Mouse (Mus musculus): ENCODE measurements at regions not wholly inside any gene's neighbourhood (a gene's known extent, or its start where the extent isn't known, plus 50 kb on each side); places are given as distances from the start of the nearest gene placed in this dataset.

DNA sequence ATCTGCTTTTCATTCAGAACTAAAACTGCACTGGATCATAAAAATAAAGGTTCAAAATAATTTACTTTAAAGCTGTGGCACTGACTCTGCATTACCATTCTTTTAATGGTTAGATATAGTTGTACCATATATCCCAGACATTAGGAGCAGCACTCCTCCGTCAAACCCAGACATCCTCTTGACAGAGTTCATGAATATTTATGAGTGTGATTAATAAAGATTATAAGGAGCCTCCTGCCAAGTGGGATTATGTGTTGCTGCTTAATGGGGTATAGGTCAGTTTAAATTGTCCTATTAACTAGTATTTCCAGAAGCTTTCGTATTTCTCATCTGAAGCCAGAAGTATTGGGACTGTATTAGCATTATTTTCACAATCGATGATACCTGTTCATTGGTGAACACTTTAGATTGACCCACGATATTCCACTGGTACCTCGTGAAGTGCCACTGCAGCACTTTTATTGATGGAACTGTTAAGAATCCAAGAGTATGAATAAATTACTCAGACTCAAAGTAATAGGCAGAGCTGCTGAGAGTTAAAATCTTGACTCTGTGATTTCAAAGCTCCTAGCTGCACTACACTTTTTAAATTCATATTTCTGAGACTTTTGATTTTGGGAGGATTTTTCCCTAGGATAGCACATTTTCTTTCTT, 2983.8 kb upstream of the Lrrc6 start:
- Histone ChIP-seq H3K4me3 (no peak overlapping the region), H3K27me3 (no peaks in the 10 kb centered on the region), H3K9me3 (replicated peaks) (no peaks in the 10 kb centered on the region), H3K27ac (no peak overlapping the region), H3K4me1 (replicated peaks) (no peaks in the 10 kb centered on the region; the same call in 1 of the 2 replicates), H3K4me2 (no peak overlapping the region), H3K9ac (no peak overlapping the region), H3K36me3 (no peaks in the 10 kb centered on the region)
- 78% methylated on average over 5 of the region's 5 CpGs for WGBS
- ATAC-seq (replicated peaks; ENCODE audit: insufficient number of reproducible peaks, insufficient read depth, low FRiP score, low read depth): no peak

DNA sequence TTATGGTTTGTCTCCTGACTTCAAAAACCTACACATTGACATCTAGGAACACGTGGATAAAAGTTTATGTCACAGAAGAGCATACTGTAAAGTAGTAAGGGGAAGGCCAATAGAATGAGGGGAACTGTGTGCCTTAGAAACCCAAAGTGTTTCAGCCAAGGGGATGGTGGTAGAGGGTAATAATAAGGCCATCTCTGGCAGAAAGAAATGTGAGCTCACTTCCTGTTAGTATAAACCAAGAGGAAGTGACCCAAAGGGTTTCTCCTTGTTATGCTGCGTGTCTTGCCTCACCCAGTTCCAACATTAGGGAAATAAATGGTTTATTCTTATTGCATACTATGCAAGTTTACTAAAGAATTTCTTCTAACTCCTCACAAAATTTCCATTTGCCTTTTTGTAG, 2982.4 kb upstream of the Lrrc6 start:
- no peaks in the 10 kb centered on the region for H3K36me3 ChIP-seq
- H3K4me3 ChIP-seq: no peak overlapping the region
- H3K9ac ChIP-seq: no peak overlapping the region
- no peaks in the 10 kb centered on the region; the same call in 1 of the 2 replicates for H3K4me1 ChIP-seq (replicated peaks)
- WGBS: 69% methylated on average over 2 of the region's 2 CpGs
- H3K4me2 ChIP-seq: no peak overlapping the region
- H3K27me3 ChIP-seq: no peaks in the 10 kb centered on the region
- no peak overlapping the region for H3K27ac ChIP-seq
- H3K9me3 ChIP-seq (replicated peaks): no peaks in the 10 kb centered on the region
- no peak for ATAC-seq (replicated peaks; ENCODE audit: insufficient number of reproducible peaks, insufficient read depth, low FRiP score, low read depth)

DNA sequence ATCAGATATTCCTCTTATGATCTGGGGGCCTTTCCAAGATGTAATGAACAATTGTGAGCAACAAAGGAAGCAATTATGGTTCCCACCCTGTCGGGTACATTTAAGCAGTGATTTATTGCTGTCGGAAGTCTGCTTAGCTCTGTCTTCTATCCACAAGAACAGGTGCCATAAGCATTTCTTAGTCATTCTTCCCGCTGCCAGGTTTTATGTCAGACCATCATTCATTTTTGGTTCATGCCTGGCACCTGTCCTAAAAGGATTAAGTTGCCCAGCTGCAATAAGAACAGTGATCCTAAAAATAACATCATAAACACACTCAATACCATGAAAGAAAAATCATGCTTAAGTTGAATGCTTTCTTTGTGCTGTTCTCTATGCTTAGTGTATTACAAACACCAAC, 2980.4 kb upstream of the Lrrc6 start:
- no peak overlapping the region for H3K27ac ChIP-seq
- no peak overlapping the region for H3K4me3 ChIP-seq
- no peaks in the 10 kb centered on the region for H3K36me3 ChIP-seq
- H3K4me2 ChIP-seq: no peak overlapping the region
- no peaks in the 10 kb centered on the region for H3K9me3 ChIP-seq (replicated peaks)
- no peaks in the 10 kb centered on the region; the same call in 1 of the 2 replicates for H3K4me1 ChIP-seq (replicated peaks)
- no peak overlapping the region for H3K9ac ChIP-seq
- no peak for ATAC-seq (replicated peaks; ENCODE audit: insufficient number of reproducible peaks, insufficient read depth, low FRiP score, low read depth)
- no peaks in the 10 kb centered on the region for H3K27me3 ChIP-seq
- 64% methylated on average over 3 of the region's 3 CpGs for WGBS

DNA sequence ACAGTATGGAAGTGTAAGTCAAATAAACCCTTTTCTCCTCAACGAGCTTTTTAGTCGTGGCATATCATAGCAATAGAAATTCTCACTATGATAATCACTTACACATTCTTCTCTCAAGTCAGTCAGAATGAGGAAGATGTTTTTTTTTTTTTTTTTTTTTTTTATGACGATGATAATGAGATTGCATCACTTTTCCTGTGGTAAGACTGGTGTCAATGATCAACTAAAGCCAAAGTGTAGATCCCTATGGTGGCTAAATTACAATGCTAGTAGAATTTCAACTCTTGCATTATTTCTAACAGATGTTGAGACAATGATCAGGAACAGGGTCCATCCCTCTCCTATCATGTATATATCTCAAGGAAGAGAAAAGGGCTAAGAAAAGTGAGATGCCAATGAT, 2976.3 kb upstream of the Lrrc6 start:
- H3K9me3 ChIP-seq (replicated peaks): no peaks in the 10 kb centered on the region
- H3K27ac ChIP-seq: no peak overlapping the region
- 66% methylated on average over 3 of the region's 3 CpGs for WGBS
- H3K4me1 ChIP-seq (replicated peaks): no peaks in the 10 kb centered on the region; the same call in 1 of the 2 replicates
- no peak overlapping the region for H3K4me3 ChIP-seq
- no peak overlapping the region for H3K4me2 ChIP-seq
- H3K27me3 ChIP-seq: no peaks in the 10 kb centered on the region
- H3K36me3 ChIP-seq: no peaks in the 10 kb centered on the region
- H3K9ac ChIP-seq: no peak overlapping the region
- ATAC-seq (replicated peaks; ENCODE audit: insufficient number of reproducible peaks, insufficient read depth, low FRiP score, low read depth): no peak

DNA sequence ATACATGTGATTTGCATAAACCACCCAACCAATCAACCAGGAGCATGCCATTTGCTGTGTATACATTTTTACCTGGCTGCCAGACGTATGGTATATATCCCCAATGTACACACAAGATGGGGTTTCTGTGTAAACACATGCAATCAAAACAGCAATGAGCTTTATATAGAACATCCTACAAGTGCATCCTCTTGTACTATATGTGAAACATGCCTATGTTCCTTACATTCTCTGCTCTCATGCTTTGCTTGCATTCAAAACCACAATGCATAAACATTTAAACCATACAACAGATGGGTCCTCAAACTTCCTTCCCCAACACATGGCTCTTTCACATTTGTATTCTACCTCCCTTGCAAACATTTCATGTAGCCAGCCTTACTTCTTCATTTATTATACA, 2968.9 kb upstream of the Lrrc6 start:
- no peak for ATAC-seq (replicated peaks; ENCODE audit: insufficient number of reproducible peaks, insufficient read depth, low FRiP score, low read depth)
- H3K4me1 ChIP-seq (replicated peaks): no peaks in the 10 kb centered on the region
- H3K9me3 ChIP-seq (replicated peaks): no peaks in the 10 kb centered on the region
- no peaks in the 10 kb centered on the region for H3K27me3 ChIP-seq
- H3K36me3 ChIP-seq: no peaks in the 10 kb centered on the region
- no peak overlapping the region for H3K4me3 ChIP-seq
- H3K4me2 ChIP-seq: no peak overlapping the region
- 70% methylated on average over 1 of the region's 1 CpGs for WGBS
- H3K9ac ChIP-seq: no peak overlapping the region
- H3K27ac ChIP-seq: no peak overlapping the region

DNA sequence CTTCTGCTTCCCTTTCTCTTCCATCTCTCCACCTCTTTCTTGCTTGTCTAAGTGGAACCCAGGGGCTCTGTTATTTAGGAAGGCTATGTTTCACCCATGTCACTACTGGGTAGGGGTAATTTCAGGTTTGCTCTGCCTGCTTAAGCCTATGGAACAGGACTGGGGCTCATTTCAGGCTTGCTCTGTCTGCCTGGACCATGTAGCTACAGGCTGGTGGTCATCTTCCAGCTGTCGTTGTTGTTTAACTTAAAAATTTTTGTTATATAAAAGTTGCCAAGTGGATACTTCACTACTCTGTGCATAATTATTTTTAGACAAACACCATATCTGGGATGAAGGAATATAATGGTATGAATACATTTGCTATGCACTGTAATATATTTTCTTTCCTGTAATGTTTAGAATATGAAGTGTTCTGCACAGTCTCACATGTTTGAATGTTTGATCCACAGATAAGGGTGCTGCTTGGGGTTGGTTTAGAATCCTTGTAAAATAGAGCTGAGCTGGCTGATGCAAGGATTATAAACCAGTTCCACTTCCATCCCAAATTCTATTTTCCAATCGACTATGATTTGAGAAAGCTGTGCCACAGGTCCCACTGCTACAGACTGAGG, 2960.0 kb upstream of the Lrrc6 start:
- Histone ChIP-seq H3K9me3 (replicated peaks) (no peaks in the 10 kb centered on the region), H3K27me3 (no peaks in the 10 kb centered on the region), H3K27ac (no peak overlapping the region), H3K4me2 (no peak overlapping the region), H3K9ac (no peak overlapping the region), H3K4me1 (replicated peaks) (no peaks in the 10 kb centered on the region), H3K4me3 (no peak overlapping the region), H3K36me3 (no peaks in the 10 kb centered on the region)
- whole genome bisulfite sequencing: 75% methylated on average over 2 of the region's 2 CpGs
- no peak for ATAC-seq (replicated peaks; ENCODE audit: insufficient number of reproducible peaks, insufficient read depth, low FRiP score, low read depth)

DNA sequence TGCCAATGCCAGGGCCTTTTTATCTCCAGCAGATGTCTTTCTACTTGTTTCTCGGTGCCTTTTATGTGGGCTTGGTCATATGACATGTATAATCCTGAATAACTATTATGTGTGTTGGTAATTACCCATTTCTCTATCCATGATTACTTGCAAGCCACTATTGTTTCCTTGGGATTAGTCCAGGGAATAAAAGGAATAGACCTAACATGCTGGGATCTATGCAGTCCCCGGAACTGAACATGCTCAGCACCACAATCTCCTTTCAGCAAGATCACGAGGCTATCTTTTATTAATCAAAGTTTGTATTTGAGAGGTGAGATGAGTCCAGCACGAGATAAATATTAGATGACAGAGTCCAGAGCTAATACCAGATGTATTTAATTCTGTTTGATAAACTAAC, 2956.8 kb upstream of the Lrrc6 start:
- H3K36me3 ChIP-seq: no peaks in the 10 kb centered on the region
- no peak overlapping the region for H3K4me3 ChIP-seq
- H3K9me3 ChIP-seq (replicated peaks): no peaks in the 10 kb centered on the region
- no peak for ATAC-seq (replicated peaks; ENCODE audit: insufficient number of reproducible peaks, insufficient read depth, low FRiP score, low read depth)
- H3K27me3 ChIP-seq: no peaks in the 10 kb centered on the region
- no peaks in the 10 kb centered on the region for H3K4me1 ChIP-seq (replicated peaks)
- no peak overlapping the region for H3K27ac ChIP-seq
- H3K9ac ChIP-seq: no peak overlapping the region
- no peak overlapping the region for H3K4me2 ChIP-seq
- WGBS: 62% methylated on average over 4 of the region's 4 CpGs

DNA sequence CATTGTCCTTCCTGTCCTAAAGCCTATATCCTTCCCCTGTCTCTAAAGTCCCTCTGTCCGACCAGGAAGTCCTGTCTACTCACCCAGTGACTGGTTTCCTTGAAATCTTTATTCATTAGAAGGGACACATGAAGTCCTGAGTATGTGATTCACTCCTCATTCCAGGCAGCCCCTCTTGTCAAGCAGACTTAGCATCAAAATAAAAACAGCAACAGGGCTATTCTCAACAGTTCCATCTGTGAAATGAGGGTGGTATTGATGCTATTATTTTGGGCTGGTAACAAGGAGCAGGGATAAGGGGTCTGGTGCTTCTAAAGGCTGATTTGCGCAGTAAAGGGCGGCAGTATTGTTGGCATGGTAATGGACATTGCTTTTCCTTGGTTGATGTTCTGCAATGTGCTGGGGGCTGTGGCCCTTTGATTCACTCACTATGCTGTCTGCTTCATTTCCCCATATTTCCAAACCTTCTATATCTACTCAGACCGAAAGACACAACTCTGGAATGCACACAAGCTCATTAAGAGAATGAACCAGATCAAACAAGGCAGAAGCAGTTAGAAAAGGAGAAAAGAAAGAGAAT, 2955.6 kb upstream of the Lrrc6 start:
- H3K27me3 ChIP-seq: no peaks in the 10 kb centered on the region
- WGBS: 80% methylated on average over 4 of the region's 4 CpGs
- H3K27ac ChIP-seq: no peak overlapping the region
- no peak overlapping the region for H3K4me3 ChIP-seq
- H3K36me3 ChIP-seq: no peaks in the 10 kb centered on the region
- H3K4me1 ChIP-seq (replicated peaks): no peaks in the 10 kb centered on the region
- H3K9ac ChIP-seq: no peak overlapping the region
- H3K9me3 ChIP-seq (replicated peaks): no peaks in the 10 kb centered on the region
- H3K4me2 ChIP-seq: no peak overlapping the region
- no peak for ATAC-seq (replicated peaks; ENCODE audit: insufficient number of reproducible peaks, insufficient read depth, low FRiP score, low read depth)

DNA sequence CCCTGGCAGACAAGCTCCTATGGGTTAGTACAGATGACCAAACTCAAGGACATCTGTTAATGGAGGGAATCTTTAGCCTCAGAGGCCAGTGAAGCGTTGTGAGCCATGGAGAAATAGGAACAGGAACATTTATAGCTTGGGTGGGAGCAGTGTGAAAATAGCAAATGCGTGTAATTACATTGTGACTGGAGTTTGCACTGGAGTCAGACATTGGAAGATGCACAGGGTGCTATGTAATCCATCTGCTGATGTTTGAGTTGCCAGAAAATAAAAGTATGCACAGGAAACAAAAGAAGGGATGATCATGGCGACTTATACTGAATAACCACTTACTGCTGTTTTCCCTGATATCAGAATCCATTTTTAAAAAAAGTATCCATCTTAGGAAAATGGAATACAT, 2940.3 kb upstream of the Lrrc6 start:
- ATAC-seq (replicated peaks; ENCODE audit: insufficient number of reproducible peaks, insufficient read depth, low FRiP score, low read depth): no peak
- H3K36me3 ChIP-seq: no peaks in the 10 kb centered on the region
- H3K4me3 ChIP-seq: no peak overlapping the region
- 68% methylated on average over 3 of the region's 3 CpGs for WGBS
- no peak overlapping the region for H3K4me2 ChIP-seq
- H3K27ac ChIP-seq: no peak overlapping the region
- H3K9me3 ChIP-seq (replicated peaks): no peaks in the 10 kb centered on the region
- no peaks in the 10 kb centered on the region for H3K27me3 ChIP-seq
- H3K9ac ChIP-seq: no peak overlapping the region
- H3K4me1 ChIP-seq (replicated peaks): no peaks in the 10 kb centered on the region

DNA sequence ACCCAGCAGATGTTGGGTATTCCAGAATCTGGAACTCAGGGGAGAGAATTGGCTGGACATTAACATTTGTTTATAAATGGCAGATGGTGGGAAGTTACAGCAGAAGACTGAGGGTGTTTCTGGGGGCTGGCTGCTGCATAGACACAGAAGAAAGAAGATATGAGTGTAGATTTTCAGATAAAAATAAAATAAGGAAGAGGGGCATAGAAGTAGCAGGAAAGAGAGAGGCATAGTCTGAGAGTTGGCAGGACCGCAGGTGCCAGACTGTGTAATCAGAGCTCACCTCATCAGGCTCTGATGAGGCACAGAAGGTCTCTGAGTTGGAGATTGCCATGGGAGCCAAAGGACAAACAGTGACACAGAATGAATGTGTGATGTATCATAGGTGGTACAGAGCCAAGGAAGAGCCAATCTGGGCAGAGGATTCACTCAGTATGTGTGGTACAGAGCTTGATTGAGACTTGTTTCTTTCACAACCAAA, 2912.9 kb upstream of the Lrrc6 start:
- WGBS: 91% methylated on average over 1 of the region's 1 CpGs
- H3K27me3 ChIP-seq: no peaks in the 10 kb centered on the region
- no peak overlapping the region for H3K9ac ChIP-seq
- no peaks in the 10 kb centered on the region for H3K4me1 ChIP-seq (replicated peaks)
- no peak overlapping the region for H3K4me2 ChIP-seq
- no peak overlapping the region for H3K4me3 ChIP-seq
- H3K27ac ChIP-seq: no peak overlapping the region
- H3K9me3 ChIP-seq (replicated peaks): no peaks in the 10 kb centered on the region
- ATAC-seq (replicated peaks; ENCODE audit: insufficient number of reproducible peaks, insufficient read depth, low FRiP score, low read depth): no peak
- H3K36me3 ChIP-seq: no peaks in the 10 kb centered on the region

DNA sequence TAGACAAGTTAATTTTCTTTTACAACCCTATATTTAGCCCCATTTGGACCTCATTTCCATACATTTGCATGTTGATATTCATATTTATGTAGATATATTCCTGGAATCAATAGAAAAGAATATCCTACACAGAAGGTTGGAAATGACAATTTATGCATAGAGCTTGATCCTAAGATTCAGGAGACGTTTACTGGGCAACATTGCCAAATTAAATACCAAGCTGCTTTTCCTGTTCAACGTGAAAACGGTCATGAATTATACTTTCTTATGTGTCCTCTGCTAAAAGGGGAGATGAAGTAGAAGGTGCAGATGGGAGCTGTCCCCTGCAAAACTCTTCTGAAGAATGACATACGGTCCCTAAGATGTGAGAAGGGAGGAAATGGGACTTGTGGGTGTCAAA, 2888.9 kb upstream of the Lrrc6 start:
- H3K9me3 ChIP-seq (replicated peaks): no peaks in the 10 kb centered on the region
- ATAC-seq (replicated peaks; ENCODE audit: insufficient number of reproducible peaks, insufficient read depth, low FRiP score, low read depth): no peak
- no peaks in the 10 kb centered on the region for H3K27me3 ChIP-seq
- H3K36me3 ChIP-seq: no peaks in the 10 kb centered on the region
- WGBS: 76% methylated on average over 4 of the region's 4 CpGs
- H3K27ac ChIP-seq: no peak overlapping the region
- no peak overlapping the region for H3K4me3 ChIP-seq
- no peak overlapping the region for H3K9ac ChIP-seq
- no peaks in the 10 kb centered on the region for H3K4me1 ChIP-seq (replicated peaks)
- H3K4me2 ChIP-seq: no peak overlapping the region

DNA sequence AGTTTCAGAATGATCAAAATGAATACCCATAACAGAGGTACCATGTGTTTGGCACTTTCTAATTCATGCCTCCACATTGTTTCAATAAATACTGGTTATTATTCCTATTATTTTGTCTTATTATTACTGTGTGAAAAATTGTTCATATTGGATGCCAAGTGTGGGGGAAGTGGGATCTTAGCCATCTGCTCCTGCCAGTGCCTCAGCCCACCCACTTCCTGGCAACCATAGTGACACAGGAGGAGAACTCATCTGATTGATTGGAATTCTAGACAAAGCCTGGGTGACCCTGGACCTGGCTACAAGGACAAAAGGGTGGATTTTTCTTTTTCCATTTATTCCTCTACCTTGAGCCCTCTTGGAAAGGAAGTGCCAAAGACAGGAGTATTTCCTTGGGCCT, 2886.8 kb upstream of the Lrrc6 start:
- H3K4me1 ChIP-seq (replicated peaks): no peaks in the 10 kb centered on the region
- H3K4me3 ChIP-seq: no peak overlapping the region
- H3K27ac ChIP-seq: no peak overlapping the region
- no peaks in the 10 kb centered on the region for H3K27me3 ChIP-seq
- H3K9ac ChIP-seq: no peak overlapping the region
- no peaks in the 10 kb centered on the region for H3K9me3 ChIP-seq (replicated peaks)
- no peak overlapping the region for H3K4me2 ChIP-seq
- no peak for ATAC-seq (replicated peaks; ENCODE audit: insufficient number of reproducible peaks, insufficient read depth, low FRiP score, low read depth)
- H3K36me3 ChIP-seq: no peaks in the 10 kb centered on the region
